Mouse (Mus musculus): Measurements from ENCODE around the gene Gm10644. TPM values are rescaled to one million over a fixed set of nuclear protein-coding genes. Genes with fewer than 3 reads are reported as not detected.

Gm10644 gene
- polyA plus RNA-seq (2015; fragmentation: Nextera tagmentation; extraction: Ambion mirVana): 1.1 TPM in 2 replicates

GRCm38 (mm10) chr8:83955106-83955957 is at the start of gene Gm10644, which contains the start of gene Asf1b:
TSS of gene Gm10644 (minus strand) at chr8:83955205.
TSS of gene Asf1b (plus strand) at chr8:83955507.
- Histone ChIP-seq H3K36me3 (no peaks in the 10 kb centered on the region), H3K9ac (replicated peaks) (peak within 1 kb of the TSS; percentile 58), H3K4me1 (peaks cover 15% of the 10 kb centered on the region), H3K27me3 (replicated peaks) (no peaks in the 10 kb centered on the region), H3K4me2 (peak within 1 kb of the TSS; percentile 99), H3K9me3 (replicated peaks) (no peaks in the 10 kb centered on the region), H3K27ac (replicated peaks) (peak within 1 kb of the TSS; percentile 76), H3K4me3 (replicated peaks) (peak within 1 kb of the TSS; percentile 57)
- WGBS: under 1% methylated on average over 75 of the region's 75 CpGs
- peak; percentile 98 for ATAC-seq (ENCODE audit: low FRiP score)

- H3K4me1 ChIP-seq: peaks cover 28% of the 10 kb centered on the region
- peaks cover 17% of the 10 kb centered on the region for H3K27me3 ChIP-seq (replicated peaks)
- no peaks in the 10 kb centered on the region for H3K9me3 ChIP-seq (replicated peaks)
- H3K36me3 ChIP-seq: peaks cover 3% of the 10 kb centered on the region
- peak overlapping the region; percentile 77 for H3K27ac ChIP-seq (replicated peaks)
- peak; percentile 87 for ATAC-seq (ENCODE audit: low FRiP score)
- peak overlapping the region; percentile 65 for H3K9ac ChIP-seq (replicated peaks)
- H3K4me2 ChIP-seq: peak overlapping the region; percentile 96
- WGBS: under 1% methylated on average over 30 of the region's 30 CpGs
- H3K4me3 ChIP-seq (replicated peaks): peak overlapping the region; percentile 63
Observed at GRCm38 (mm10) chr8:84004533-84005201, 49.7 kb upstream of the Gm10644 start.

GRCm38 (mm10) chr8:84003612-84004246 is 48.7 kb upstream of the Gm10644 start:
- H3K9me3 ChIP-seq (replicated peaks): no peaks in the 10 kb centered on the region
- peaks cover 5% of the 10 kb centered on the region for H3K36me3 ChIP-seq
- H3K4me3 ChIP-seq (replicated peaks): peak overlapping the region; percentile 63
- no peak for ATAC-seq (ENCODE audit: low FRiP score)
- H3K9ac ChIP-seq (replicated peaks): peak overlapping the region; percentile 65; the same call in 1 of the 2 replicates
- H3K4me1 ChIP-seq: peaks cover 36% of the 10 kb centered on the region
- no peak overlapping the region for H3K27ac ChIP-seq (replicated peaks)
- peak overlapping the region; percentile 96 for H3K4me2 ChIP-seq
- WGBS: 81% methylated on average over 6 of the region's 6 CpGs
- H3K27me3 ChIP-seq (replicated peaks): peaks cover 16% of the 10 kb centered on the region

- whole genome bisulfite sequencing: 63% methylated on average over 12 of the region's 12 CpGs
- H3K4me2 ChIP-seq: no peak overlapping the region
- ATAC-seq (ENCODE audit: low FRiP score): no peak
- H3K27ac ChIP-seq (replicated peaks): no peak overlapping the region
- H3K36me3 ChIP-seq: peaks cover 5% of the 10 kb centered on the region
- H3K9ac ChIP-seq (replicated peaks): no peak overlapping the region
- peaks cover 40% of the 10 kb centered on the region for H3K4me1 ChIP-seq
- no peak overlapping the region for H3K4me3 ChIP-seq (replicated peaks)
- no peaks in the 10 kb centered on the region for H3K9me3 ChIP-seq (replicated peaks)
- H3K27me3 ChIP-seq (replicated peaks): peaks cover 16% of the 10 kb centered on the region
Observed at GRCm38 (mm10) chr8:84002957-84003611, 48.1 kb upstream of the Gm10644 start.

GRCm38 (mm10) chr8:84001281-84002000 is 46.4 kb upstream of the Gm10644 start, which contains the start of gene 1700067K01Rik:
TSS of gene 1700067K01Rik (plus strand) at chr8:84001502.
- H3K4me3 ChIP-seq (replicated peaks): no peak within 1 kb of the TSS
- no peak within 1 kb of the TSS for H3K27ac ChIP-seq (replicated peaks)
- H3K9ac ChIP-seq (replicated peaks): no peak within 1 kb of the TSS
- peaks cover 16% of the 10 kb centered on the region for H3K27me3 ChIP-seq (replicated peaks)
- peak within 1 kb of the TSS; percentile 13; the same call in 1 of the 2 replicates for H3K4me2 ChIP-seq
- peaks cover 42% of the 10 kb centered on the region for H3K4me1 ChIP-seq
- peaks cover 5% of the 10 kb centered on the region for H3K36me3 ChIP-seq
- no peaks in the 10 kb centered on the region for H3K9me3 ChIP-seq (replicated peaks)
- no peak for ATAC-seq (ENCODE audit: low FRiP score)
- 23% methylated on average over 61 of the region's 61 CpGs for WGBS

- peaks cover 11% of the 10 kb centered on the region for H3K36me3 ChIP-seq
- peak overlapping the region; percentile 91; the same call in 1 of the 2 replicates for H3K4me2 ChIP-seq
- H3K27me3 ChIP-seq (replicated peaks): peaks cover 16% of the 10 kb centered on the region
- H3K4me1 ChIP-seq: peaks cover 42% of the 10 kb centered on the region
- ATAC-seq (ENCODE audit: low FRiP score): no peak
- no peaks in the 10 kb centered on the region for H3K9me3 ChIP-seq (replicated peaks)
- no peak overlapping the region for H3K9ac ChIP-seq (replicated peaks)
- no peak overlapping the region for H3K27ac ChIP-seq (replicated peaks)
- 100% methylated on average over 2 of the region's 2 CpGs for WGBS
- H3K4me3 ChIP-seq (replicated peaks): peak overlapping the region; percentile 82; the same call in 1 of the 2 replicates
Observed at GRCm38 (mm10) chr8:83999825-84000224, 44.8 kb upstream of the Gm10644 start.

- no peaks in the 10 kb centered on the region for H3K9me3 ChIP-seq (replicated peaks)
- peak overlapping the region; percentile 81; the same call in 1 of the 2 replicates for H3K27ac ChIP-seq (replicated peaks)
- H3K4me3 ChIP-seq (replicated peaks): peak overlapping the region; percentile 82
- H3K27me3 ChIP-seq (replicated peaks): peaks cover 16% of the 10 kb centered on the region
- no peak for ATAC-seq (ENCODE audit: low FRiP score)
- H3K4me1 ChIP-seq: peaks cover 37% of the 10 kb centered on the region
- 70% methylated on average over 16 of the region's 16 CpGs for WGBS
- peak overlapping the region; percentile 91 for H3K4me2 ChIP-seq
- peaks cover 16% of the 10 kb centered on the region for H3K36me3 ChIP-seq
- peak overlapping the region; percentile 76 for H3K9ac ChIP-seq (replicated peaks)
Observed at GRCm38 (mm10) chr8:83999057-83999705, 44.2 kb upstream of the Gm10644 start.

GRCm38 (mm10) chr8:83998231-83999056 is 43.4 kb upstream of the Gm10644 start:
- WGBS: 1% methylated on average over 63 of the region's 92 CpGs
- H3K4me1 ChIP-seq: peaks cover 31% of the 10 kb centered on the region

GRCm38 (mm10) chr8:83997511-83998141 is 42.6 kb upstream of the Gm10644 start, which contains the start of gene Samd1:
TSS of gene Samd1 (plus strand) at chr8:83997672.
- Histone ChIP-seq H3K9ac (replicated peaks) (peak within 1 kb of the TSS; percentile 76), H3K4me1 (peaks cover 26% of the 10 kb centered on the region), H3K9me3 (replicated peaks) (no peaks in the 10 kb centered on the region), H3K27me3 (replicated peaks) (peaks cover 16% of the 10 kb centered on the region), H3K4me2 (peak within 1 kb of the TSS; percentile 91), H3K36me3 (peaks cover 17% of the 10 kb centered on the region), H3K27ac (replicated peaks) (peak within 1 kb of the TSS; percentile 96), H3K4me3 (replicated peaks) (peak within 1 kb of the TSS; percentile 82)
- no peak for ATAC-seq (ENCODE audit: low FRiP score)
- under 1% methylated on average over 28 of the region's 112 CpGs for WGBS

More at GRCm38 (mm10) chr8:83998231-83999056, 43.4 kb upstream of the Gm10644 start:
- ATAC-seq (ENCODE audit: low FRiP score): no peak
- Histone ChIP-seq H3K9me3 (replicated peaks) (no peaks in the 10 kb centered on the region), H3K4me3 (replicated peaks) (peak overlapping the region; percentile 82), H3K27ac (replicated peaks) (peak overlapping the region; percentile 81), H3K4me2 (peak overlapping the region; percentile 91), H3K9ac (replicated peaks) (peak overlapping the region; percentile 76), H3K36me3 (peaks cover 16% of the 10 kb centered on the region), H3K27me3 (replicated peaks) (peaks cover 16% of the 10 kb centered on the region)

Measured in neural tube, embryonic 15.5 days (tissue).